Mouse (Mus musculus) myocyte (in vitro differentiated cells): ENCODE measurements around the gene Gm26938. TPM values are rescaled to one million over a fixed set of nuclear protein-coding genes. Genes with fewer than 3 reads are reported as not detected.

Experiments used
- H3K27me3 ChIP-seq: one replicate; pipeline ENCODE4 v1.6.1; 2011; ENCODE audit not compliant: control insufficient read depth, insufficient read depth, insufficient read length
- H3K36me3 ChIP-seq: one replicate; pipeline ENCODE4 v1.6.1; 2011; ENCODE audit not compliant: control insufficient read depth, insufficient read depth
- H3K4me2 ChIP-seq: one replicate; pipeline ENCODE4 v1.6.1; 2011; ENCODE audit warnings: low read depth, control low read depth
- H3K4me3 ChIP-seq: one replicate; pipeline ENCODE4 v1.5.1; 2011; ENCODE audit warnings: mild to moderate bottlenecking, control low read depth, moderate library complexity
- H3K79me2 ChIP-seq: one replicate; pipeline ENCODE4 v1.6.1; 2011; ENCODE audit not compliant: control insufficient read depth, insufficient read depth
- H3ac ChIP-seq: one replicate; pipeline ENCODE4 v1.6.1; 2011; ENCODE audit not compliant: control insufficient read depth, insufficient read length
- CEBPB ChIP-seq: IDR thresholded peaks from 2 replicates; pipeline ENCODE4 v1.6.1; 2011; ENCODE audit warnings: mild to moderate bottlenecking, moderate library complexity; ENCODE audit not compliant: poor library complexity, insufficient read depth, severe bottlenecking
- E2F4 ChIP-seq: IDR thresholded peaks from one replicate; pipeline ENCODE4 v1.6.1; 2011; ENCODE audit warnings: mild to moderate bottlenecking, control low read depth, moderate library complexity; ENCODE audit not compliant: insufficient read depth
- MAX ChIP-seq: IDR thresholded peaks from one replicate; pipeline ENCODE4 v1.6.1; 2011; ENCODE audit warnings: low read depth, mild to moderate bottlenecking, control low read depth
- MYOD1 ChIP-seq, 3 experiments: IDR thresholded peaks; one replicate each; pipeline ENCODE4 v1.6.1; 2011; ENCODE audit warnings: control low read depth in 2 of 3, low read depth in 2 of 3, mild to moderate bottlenecking in 2 of 3, moderate library complexity in 1 of 3; ENCODE audit not compliant: insufficient read length in 2 of 3, control insufficient read depth in 1 of 3
- MYOG ChIP-seq, 3 experiments: IDR thresholded peaks; one replicate each; pipeline ENCODE4 v1.6.1; 2011; ENCODE audit warnings: control low read depth in 2 of 3, low read depth in 2 of 3, mild to moderate bottlenecking in 2 of 3; ENCODE audit not compliant: insufficient read length in 2 of 3, control insufficient read depth in 1 of 3, insufficient read depth in 1 of 3
- POLR2A ChIP-seq: IDR thresholded peaks from one replicate; pipeline ENCODE4 v1.6.1; 2011; ENCODE audit warnings: low read depth, mild to moderate bottlenecking, control low read depth, moderate library complexity; ENCODE audit not compliant: insufficient read length
- POLR2AphosphoS2 ChIP-seq: IDR thresholded peaks from one replicate; pipeline ENCODE4 v1.6.1; 2011; ENCODE audit warnings: low read depth, control low read depth; ENCODE audit not compliant: insufficient read length
- REST ChIP-seq: IDR thresholded peaks from one replicate; pipeline ENCODE4 v1.6.1; 2011; ENCODE audit warnings: mild to moderate bottlenecking, control low read depth, moderate library complexity; ENCODE audit not compliant: insufficient read depth, insufficient read length
- SRF ChIP-seq: IDR thresholded peaks from one replicate; pipeline ENCODE4 v1.6.1; 2011; ENCODE audit warnings: low read depth; ENCODE audit not compliant: control insufficient read depth, insufficient read length
- TCF12 ChIP-seq: IDR thresholded peaks from one replicate; pipeline ENCODE4 v1.6.1; 2011; ENCODE audit warnings: mild to moderate bottlenecking, control low read depth; ENCODE audit not compliant: poor library complexity, insufficient read depth, severe bottlenecking
- TCF3 ChIP-seq: IDR thresholded peaks from one replicate; pipeline ENCODE4 v1.6.1; 2011; ENCODE audit warnings: low read depth, control low read depth; ENCODE audit not compliant: insufficient read length
- USF1 ChIP-seq: IDR thresholded peaks from one replicate; pipeline ENCODE4 v1.6.1; 2011; ENCODE audit warnings: low read depth, mild to moderate bottlenecking, control low read depth, moderate library complexity
- polyA plus RNA-seq: library from polyadenylated mRNA; unstranded; fragments of >200 nt; fragmentation: generic; extraction: Trizol; gene quantifications from one replicate; pipeline ENCODE4 v1.2.1, GENCODE M21; 2012; ENCODE audit warnings: missing spikeins

The Gm26938 gene
- polyA plus RNA-seq, 1 experiment: not detected

DNA sequence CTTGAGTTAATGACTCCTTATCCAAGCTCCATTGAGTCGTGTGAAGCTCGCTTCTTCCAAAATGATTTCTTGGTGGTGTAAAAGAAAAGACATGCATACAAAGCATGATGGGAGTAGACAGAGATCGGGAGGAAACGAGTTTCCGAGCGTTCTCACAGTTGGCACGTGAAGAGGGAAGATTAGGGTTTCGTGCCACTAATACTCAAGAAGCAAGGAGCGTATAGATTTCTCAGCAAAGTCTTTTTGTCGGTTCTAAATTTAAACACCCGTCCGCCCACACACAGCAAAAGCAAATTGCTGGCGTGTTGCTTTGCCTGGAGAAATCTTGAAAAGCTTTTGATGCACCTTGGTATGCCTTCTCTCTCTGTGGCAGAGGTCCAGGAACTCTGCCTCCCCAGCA is 3.2 kb upstream of the Gm26938 start:
- peak overlapping the region; percentile 25 for H3K4me2 ChIP-seq
- TF ChIP-seq E2F4 (no peak), USF1 (no peak), MYOD1 (IDR thresholded peaks at IDR 0.05; ENCODE audit: control insufficient read depth in 1 of 3, insufficient read length in 2 of 3, low read depth in 2 of 3) (no peak), TCF3 (no peak)
- no peak overlapping the region for H3ac ChIP-seq
- H3K79me2 ChIP-seq: peaks cover 14% of the 10 kb centered on the region
- H3K36me3 ChIP-seq: no peaks in the 10 kb centered on the region
- no peak overlapping the region for H3K4me3 ChIP-seq
- no peaks in the 10 kb centered on the region for H3K27me3 ChIP-seq

GRCm38 (mm10) chr5:139827593-139827992 is 1.4 kb upstream of the Gm26938 start:
- no peak overlapping the region for H3K4me2 ChIP-seq
- H3K27me3 ChIP-seq: no peaks in the 10 kb centered on the region
- H3K36me3 ChIP-seq: peaks cover 8% of the 10 kb centered on the region
- TF ChIP-seq CEBPB (no peak), MYOG (IDR thresholded peaks at IDR 0.05; ENCODE audit: control insufficient read depth in 1 of 3, insufficient read depth in 1 of 3, insufficient read length in 2 of 3, low read depth in 2 of 3) (no peak), REST (no peak), TCF3 (no peak), SRF (no peak), MYOD1 (IDR thresholded peaks at IDR 0.05; ENCODE audit: control insufficient read depth in 1 of 3, insufficient read length in 2 of 3, low read depth in 2 of 3) (no peak), POLR2AphosphoS2 (no peak), E2F4 (no peak), POLR2A (no peak), MAX (no peak), TCF12 (no peak), USF1 (no peak)
- H3K4me3 ChIP-seq: no peak overlapping the region
- no peak overlapping the region for H3ac ChIP-seq
- peaks cover 14% of the 10 kb centered on the region for H3K79me2 ChIP-seq

DNA sequence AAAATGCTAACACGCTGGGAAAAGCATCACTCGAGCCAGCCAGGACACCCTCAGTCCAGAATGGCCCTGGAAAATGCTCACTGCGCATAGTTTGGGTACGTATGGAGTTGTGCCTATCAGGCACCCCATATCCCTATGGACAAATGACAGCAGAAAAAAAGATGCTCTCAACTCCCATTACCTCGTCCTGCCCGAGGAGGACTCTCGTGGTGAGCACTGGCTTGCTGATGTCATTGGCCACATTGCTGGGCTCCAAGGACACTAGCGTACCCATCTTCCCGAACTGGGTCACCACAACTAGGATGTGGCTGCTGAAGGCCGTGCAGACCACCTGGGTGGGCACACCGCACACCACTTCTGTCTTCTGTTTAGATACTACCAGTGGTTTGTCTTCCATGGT is 260 bp downstream of the Gm26938 start:
- H3K36me3 ChIP-seq: peaks cover 8% of the 10 kb centered on the region
- H3K4me2 ChIP-seq: peak overlapping the region; percentile 87
- no peaks in the 10 kb centered on the region for H3K27me3 ChIP-seq
- H3K4me3 ChIP-seq: peak overlapping the region; percentile 88
- H3K79me2 ChIP-seq: peaks cover 14% of the 10 kb centered on the region
- TF ChIP-seq POLR2A (no peak), TCF12 (no peak), CEBPB (no peak), MYOD1 (IDR thresholded peaks at IDR 0.05; ENCODE audit: control insufficient read depth in 1 of 3, insufficient read length in 2 of 3, low read depth in 2 of 3) (no peak), USF1 (no peak), MAX (no peak), POLR2AphosphoS2 (no peak), E2F4 (no peak), REST (no peak), MYOG (IDR thresholded peaks at IDR 0.05; ENCODE audit: control insufficient read depth in 1 of 3, insufficient read depth in 1 of 3, insufficient read length in 2 of 3, low read depth in 2 of 3) (no peak), TCF3 (no peak), SRF (no peak)
- peak overlapping the region; percentile 45 for H3ac ChIP-seq

DNA sequence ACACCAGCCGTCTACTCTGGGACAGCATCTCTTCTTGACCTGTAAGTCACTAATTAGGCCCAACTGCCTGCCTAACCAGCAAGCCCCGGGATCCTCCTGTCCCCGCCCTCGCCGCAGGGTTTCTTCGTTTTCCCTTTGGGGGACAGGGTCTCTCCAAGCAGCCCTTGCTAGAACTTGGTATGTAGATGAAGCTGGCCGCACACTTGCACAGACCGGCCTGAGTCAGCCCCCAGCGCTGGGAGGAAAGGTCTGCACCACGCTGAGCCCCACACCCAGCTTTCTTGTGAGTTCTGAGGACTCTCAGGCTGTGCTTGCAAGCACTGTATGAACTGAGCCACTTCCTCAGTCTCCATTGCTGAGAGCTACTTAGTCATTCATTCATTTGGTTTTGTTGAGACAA is 1.7 kb downstream of the Gm26938 start:
- TF ChIP-seq TCF3 (no peak), E2F4 (no peak), CEBPB (no peak), SRF (no peak), REST (no peak), POLR2A (no peak), POLR2AphosphoS2 (no peak)

GRCm38 (mm10) chr5:139821466-139822459 is 4.4 kb downstream of the Gm26938 start:
- Histone ChIP-seq H3K4me3 (no peak overlapping the region), H3K79me2 (peaks cover 14% of the 10 kb centered on the region), H3K27me3 (no peaks in the 10 kb centered on the region), H3ac (no peak overlapping the region), H3K4me2 (no peak overlapping the region), H3K36me3 (peaks cover 8% of the 10 kb centered on the region)
- TF ChIP-seq POLR2A (no peak), USF1 (peak; percentile 27), MYOG (IDR thresholded peaks at IDR 0.05; ENCODE audit: control insufficient read depth in 1 of 3, insufficient read depth in 1 of 3, insufficient read length in 2 of 3, low read depth in 2 of 3) (peak in 2 of 3 experiments; percentile 80 to 86), TCF12 (peak; percentile 48), MYOD1 (IDR thresholded peaks at IDR 0.05; ENCODE audit: control insufficient read depth in 1 of 3, insufficient read length in 2 of 3, low read depth in 2 of 3) (peak in 2 of 3 experiments; percentile 55 to 86), CEBPB (no peak), SRF (no peak), TCF3 (peak; percentile 2), POLR2AphosphoS2 (no peak), E2F4 (no peak), REST (no peak), MAX (no peak)

More for the DNA sequence above, 1.7 kb downstream of the Gm26938 start:
- no peak overlapping the region for H3K4me3 ChIP-seq
- H3K27me3 ChIP-seq: no peaks in the 10 kb centered on the region
- H3K79me2 ChIP-seq: peaks cover 14% of the 10 kb centered on the region
- H3K4me2 ChIP-seq: no peak overlapping the region
- H3K36me3 ChIP-seq: peaks cover 8% of the 10 kb centered on the region
- no peak overlapping the region for H3ac ChIP-seq
